Mouse (Mus musculus): ENCODE measurements at regions not wholly inside any gene's neighbourhood (a gene's known extent, or its start where the extent isn't known, plus 50 kb on each side); places are given as distances from the start of the nearest gene placed in this dataset.

GRCm38 (mm10) chr13:82361379-82361778, 578.5 kb downstream of the Cetn3 start:
- no peak for TF ChIP-seq CTCF (conservative IDR thresholded peaks at IDR 0.05; ENCODE audit: low read length)
- TF ChIP-seq POU5F1 (IDR thresholded peaks at IDR 0.05; ENCODE audit: borderline replicate concordance, low read length): no peak
- TF ChIP-seq NANOG (IDR thresholded peaks at IDR 0.05; ENCODE audit: borderline replicate concordance, low read length): no peak

All from E14TG2a.4 (cell line).